Mouse (Mus musculus) naive thymus-derived CD4-positive, alpha-beta T cell, adult 2 months (primary cell): ENCODE measurements around the gene Spsb3.

ENCODE experiments used
- DNase-seq: peaks from one replicate; pipeline ENCODE4 v3.0.0-alpha.2; 2011; ENCODE audit warnings: low read depth

Spsb3 gene

DNA sequence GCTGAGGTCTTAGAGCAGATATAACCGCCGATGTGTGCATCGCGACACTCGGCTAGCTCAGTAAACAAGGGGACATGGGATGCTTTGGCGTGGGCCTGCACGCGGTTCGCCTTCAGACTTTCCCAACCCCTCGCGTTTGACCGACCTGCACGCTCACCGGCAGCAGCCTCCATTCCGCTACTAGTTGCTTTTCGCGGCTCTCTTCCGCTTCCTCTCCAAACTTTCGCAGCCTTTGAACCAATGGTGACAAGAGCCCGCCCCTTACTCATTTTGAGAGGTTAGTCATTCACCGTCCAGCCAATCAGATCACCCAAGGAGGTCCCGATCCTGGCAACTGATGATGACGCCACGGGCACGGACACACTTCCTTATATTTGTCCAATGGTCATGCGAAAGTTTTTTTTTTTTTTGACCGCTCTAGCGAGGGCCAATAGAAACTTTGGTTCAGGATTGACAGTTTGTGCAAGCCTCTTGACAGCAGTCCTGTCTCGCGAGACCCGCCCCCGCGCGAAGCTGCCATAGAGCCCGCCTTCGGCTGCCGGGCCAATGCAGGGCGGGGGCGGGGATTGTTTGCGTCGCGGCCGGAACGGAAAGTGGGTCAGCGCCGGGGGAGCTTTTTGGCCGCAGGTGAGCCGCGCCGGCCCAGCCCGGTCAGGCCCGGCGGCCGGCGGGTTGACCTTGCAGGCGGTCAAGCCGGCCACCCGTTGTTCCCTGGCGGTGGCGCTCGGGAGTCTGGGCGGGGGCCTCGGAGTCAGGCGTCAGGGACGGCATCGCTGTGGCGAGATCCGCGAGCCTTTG, at the start of gene Spsb3, which contains the start of gene Nubp2:
TSS of gene Spsb3 (plus strand) at position 510 of the 798 bp plus-strand sequence.
TSS of gene Nubp2 (minus strand) at position 216 of the 798 bp plus-strand sequence.
- DNase-seq: peak; percentile 98

DNA sequence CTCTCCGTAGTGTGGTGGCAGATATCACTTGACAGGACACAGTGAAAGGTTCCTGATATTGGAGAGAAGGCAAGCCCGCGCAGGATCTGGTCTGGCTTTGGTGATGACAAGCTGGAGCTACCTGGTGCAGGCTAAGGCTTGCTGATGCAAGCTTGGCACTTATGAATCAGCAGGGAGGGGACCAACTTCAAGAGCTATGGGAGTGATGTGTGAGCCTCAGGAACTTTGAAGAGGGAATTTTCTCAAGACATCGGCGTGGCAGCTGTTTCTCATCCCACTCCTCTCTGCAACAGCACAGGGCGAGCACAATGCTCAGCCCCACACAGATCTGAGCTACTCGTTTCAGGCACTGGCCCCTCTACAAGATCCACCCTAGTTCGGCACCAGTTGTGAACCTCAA, 46.6 kb upstream of the Spsb3 start, which contains the start of gene Hagh:
TSS of gene Hagh (plus strand) at position 302 of the 400 bp plus-strand sequence.
- DNase-seq: no peak

DNA sequence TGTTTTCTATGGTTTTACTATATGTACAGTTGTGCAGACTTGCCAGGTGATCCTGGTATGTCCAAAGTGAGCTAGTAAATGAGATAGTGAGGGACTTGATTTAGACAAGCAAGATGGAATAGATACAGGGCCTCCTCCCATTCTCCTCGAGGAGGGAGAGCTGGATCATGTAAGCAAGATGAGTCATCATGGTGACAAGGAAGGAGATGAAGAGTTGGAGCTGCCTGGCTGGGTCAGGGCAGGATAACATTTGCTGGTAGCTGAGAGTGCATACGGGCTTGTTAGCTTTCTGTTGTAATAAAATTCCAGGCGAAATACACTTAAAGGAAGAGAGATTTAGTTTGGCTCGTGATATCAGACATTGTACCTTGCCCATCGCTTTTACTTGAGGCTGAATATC, 46.1 kb upstream of the Spsb3 start:
- DNase-seq: no peak

DNA sequence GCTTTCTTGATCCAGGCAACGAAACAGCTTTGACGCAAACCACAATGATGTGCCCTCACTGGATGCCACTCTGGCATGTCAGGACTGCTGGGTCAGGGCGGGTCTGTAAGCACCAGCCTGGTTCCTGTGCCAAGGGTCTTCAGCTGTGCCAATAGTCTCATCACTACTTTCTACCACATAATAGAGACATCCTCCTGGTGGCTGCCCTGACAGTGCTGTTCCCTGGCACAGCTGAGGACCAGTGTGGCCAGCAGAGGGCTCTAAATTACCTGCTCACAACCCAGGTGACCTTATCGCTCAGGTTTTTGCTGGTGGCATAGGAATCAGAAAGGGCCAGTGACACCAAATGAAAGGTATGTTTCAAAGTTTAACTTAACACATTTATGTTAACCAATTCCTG, 45.3 kb upstream of the Spsb3 start:
- DNase-seq: peak; percentile 64

DNA sequence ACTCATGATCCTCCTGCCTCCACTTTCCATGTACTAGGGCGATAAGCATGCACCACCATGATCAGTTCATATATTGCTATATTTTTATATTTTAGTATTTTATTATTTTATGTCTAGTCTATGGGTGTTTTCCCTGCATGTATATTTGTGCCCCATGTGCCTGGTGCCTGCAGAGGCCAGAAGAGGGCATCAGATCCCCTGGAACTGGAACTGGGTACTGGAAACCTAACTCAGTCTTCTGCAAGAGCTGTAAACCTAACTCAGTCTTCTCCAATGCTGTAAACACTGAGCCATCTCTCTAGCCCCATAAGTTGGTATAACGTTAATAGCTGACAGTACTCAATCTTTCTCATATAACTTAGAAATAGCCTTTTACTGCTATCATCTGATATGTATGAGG, 43.8 kb upstream of the Spsb3 start:
- no peak for DNase-seq

DNA sequence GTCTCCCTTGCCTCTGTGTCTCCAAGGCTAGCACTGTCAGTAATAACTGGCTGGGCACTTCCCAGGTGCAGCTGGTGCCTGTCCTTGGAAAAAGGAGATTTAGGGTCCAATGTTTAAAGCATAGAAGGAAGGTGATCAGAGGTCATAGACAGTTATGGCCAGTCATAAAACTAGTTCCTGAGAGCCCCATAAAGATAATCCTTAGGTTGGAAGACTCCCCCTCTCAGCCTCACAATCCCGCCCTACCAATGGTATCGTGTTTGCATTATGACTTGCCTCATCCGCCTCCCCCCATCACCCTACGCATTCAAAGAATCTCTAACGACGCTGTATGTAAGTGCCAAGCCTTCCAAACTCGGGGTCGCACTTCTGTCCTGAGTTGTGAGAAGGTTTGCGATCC, 41.9 kb upstream of the Spsb3 start:
- DNase-seq: no peak

DNA sequence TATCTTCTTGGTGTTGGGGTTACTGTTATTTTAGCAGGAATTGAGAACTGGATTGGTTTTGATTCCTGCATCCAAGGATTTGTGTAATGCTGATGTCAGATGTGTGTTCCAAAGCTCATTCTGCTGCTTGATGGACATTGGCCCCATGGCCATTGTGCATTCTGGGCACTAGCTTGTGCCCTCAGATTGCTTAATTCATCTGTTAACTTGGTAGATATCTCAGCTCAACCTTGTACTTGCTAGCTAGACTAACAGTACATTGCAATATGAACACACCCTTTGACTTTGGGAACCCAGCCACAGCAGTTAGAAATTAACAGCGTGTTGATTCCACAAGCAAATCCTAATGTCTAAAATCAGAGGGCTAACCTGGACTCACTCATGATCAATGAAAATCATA, 39.1 kb upstream of the Spsb3 start:
- DNase-seq: no peak

DNA sequence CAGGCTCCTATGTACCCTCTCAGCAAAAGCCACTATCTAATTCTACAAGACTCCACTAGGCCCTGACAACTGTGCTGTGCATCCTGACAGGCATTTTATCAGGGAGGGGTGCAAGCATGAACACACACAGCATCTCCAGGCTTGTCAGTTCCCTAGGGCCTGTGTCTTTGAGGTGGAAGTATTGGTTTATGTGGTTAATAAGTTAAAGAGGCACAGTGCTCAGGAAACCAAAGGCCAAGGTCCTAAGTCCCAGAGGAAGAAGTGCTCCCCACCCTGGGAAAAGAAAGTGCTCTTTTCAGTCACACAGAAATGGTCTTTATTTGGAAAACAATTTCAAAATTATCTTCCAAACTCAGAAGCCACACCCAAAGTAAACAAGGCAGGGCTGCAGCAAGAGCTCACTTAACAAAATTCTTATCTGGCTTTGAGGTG, 37.8 kb upstream of the Spsb3 start:
- no peak for DNase-seq

DNA sequence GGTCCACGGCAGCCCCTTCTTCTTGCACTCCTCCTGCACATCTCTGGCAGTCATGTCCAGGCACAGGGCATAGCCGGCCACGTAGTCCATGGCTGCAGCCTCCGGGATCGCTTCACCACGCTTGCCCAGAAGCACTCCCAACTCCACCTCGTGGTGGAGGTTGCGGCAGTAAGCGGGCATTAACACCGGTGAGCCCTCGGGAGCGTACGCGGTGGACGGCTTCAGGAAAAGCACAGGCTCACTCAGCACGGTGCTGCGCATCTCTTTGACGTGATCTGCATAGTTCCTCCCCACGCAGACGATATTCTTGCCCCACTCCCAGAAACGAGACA, 36.7 kb upstream of the Spsb3 start:
- no peak for DNase-seq

DNA sequence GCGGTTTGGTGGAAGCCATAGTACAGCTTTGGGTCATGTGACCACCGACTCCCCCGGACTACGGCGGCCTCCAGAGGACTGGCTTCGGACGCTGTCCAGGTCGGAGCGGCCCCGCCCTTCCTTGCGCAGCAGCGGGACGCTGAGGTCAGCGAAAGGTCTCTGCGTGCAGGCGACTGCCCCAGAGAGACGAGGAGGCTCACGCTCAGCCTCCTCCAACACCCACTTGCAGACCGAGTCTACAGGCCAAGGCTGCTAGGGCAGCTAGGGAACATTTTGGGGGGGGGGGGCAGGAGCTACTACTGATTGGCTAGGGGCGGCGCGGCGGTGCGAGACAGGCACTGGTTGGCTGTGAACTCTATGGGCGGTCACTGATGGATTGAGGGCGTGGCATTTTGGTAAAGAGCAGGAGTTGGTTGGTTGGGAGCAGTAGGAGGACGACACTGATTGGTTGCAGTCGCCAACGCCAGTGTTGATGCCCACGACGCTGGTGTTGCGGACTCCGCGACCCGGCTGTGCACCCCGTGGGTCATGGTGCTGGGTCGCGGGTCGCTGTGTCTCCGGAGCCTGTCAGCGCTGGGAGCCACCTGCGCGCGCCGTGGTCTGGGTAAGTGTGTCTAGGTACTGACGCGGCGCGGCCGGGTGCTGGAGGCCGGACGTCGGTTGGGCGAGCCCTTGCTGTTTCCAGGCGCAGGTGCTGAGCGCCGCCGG, 36.2 kb upstream of the Spsb3 start, which contains the start of gene Fahd1:
TSS of gene Fahd1 (minus strand) at position 300 of the 708 bp plus-strand sequence.
- peak; percentile 97 for DNase-seq

DNA sequence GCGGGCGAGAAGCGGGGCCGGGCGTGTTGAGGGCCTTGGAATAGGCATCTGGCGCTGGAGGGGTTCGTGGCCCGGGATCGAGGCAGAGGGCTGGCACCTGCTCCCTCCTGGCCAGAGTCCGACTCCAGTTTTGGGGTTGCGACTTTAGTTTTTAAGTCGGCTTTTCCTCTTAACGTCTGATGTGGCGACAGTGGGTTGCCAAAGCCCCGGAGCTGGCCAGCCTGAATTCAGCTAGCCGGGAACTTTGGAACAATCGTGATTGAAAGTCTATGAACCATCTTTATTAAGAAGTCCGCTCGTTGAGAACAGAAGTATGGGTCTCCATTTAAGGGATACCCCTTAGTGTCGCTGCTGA, 35.7 kb upstream of the Spsb3 start:
- DNase-seq: no peak

DNA sequence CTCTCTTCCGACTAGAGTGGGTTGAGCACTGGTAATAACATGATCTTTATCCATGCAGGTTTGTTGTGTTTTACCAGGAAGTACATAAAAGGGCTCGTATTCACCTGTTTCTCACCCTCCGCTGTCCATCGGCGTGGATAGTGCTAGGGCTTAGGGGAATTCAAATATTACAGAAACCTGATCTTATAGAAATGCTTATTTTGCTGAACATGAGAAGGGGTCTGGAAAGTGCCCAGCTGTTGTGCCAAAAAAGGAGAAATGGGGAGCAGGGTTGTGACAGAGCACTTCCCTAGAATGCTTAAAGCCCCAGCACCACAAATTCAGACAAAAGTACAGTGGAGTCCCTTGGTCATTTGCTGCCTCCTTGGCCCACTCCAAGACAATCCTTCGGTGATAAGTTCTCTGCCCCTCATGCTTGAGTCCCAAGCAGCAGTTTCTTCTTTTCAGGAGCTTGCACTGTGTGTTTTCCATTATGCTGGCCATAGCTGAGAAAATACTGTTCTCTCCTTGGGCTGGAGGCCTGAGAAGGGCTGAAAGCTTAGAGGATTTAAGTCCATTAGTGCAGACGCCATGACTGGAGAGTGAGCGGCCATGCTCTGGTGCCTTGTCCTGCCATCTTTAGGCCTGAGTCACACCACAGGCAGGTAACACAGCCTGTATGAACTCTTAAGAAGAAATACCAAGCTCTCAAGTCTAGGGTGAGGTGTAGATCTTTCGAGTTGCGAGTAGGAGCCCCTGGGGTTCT, 34.9 kb upstream of the Spsb3 start:
- peak; percentile 8 for DNase-seq

DNA sequence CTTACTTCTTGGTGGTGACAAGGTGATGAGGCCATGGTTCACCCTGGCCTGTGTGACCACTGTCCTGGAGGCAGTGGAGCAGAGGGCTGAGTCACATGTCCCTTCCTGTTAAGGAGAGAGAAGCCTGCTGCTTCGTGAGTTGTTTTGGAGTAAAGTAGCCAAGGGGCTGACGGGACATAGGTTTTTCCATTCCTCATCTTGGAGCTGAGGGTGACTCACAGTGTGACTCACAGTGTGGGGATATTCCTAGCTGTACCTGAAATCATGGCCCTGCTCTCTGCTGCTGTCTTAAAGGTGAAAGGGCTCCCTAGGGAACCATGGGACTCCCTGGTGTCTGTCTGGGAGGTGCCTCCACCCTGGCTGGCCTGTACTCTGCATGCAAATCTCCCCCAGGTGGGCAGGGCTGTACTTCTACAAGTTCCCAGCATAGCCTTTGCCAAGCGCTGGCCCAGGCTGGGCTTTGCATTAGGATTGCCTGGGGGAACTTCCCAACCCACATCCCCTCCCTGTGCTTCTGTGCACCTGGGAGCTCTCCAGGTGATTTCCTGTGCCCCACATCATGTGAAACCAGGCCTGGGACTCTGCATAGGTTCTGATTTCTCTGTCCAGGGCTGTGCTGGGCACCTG, 30.5 kb upstream of the Spsb3 start:
- DNase-seq: no peak

DNA sequence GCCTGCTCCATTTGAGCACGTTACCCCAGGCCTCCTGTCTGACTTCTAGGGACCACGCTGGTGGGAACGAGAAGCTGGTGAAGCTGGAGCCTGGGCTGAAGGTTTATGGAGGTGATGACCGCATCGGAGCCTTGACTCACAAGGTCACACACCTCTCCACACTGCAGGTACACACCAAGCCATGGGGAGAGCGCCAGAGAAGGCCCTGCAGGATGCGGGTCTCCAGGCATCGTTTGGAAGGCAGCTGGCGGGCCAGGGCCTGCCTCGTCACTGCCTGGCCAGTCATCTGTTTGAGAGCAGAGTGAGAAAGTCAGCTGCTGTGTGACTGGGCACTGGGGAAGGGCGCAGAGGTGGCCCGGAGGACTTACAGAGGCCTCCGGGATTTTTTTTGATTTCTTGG, 29.9 kb upstream of the Spsb3 start:
- no peak for DNase-seq

DNA sequence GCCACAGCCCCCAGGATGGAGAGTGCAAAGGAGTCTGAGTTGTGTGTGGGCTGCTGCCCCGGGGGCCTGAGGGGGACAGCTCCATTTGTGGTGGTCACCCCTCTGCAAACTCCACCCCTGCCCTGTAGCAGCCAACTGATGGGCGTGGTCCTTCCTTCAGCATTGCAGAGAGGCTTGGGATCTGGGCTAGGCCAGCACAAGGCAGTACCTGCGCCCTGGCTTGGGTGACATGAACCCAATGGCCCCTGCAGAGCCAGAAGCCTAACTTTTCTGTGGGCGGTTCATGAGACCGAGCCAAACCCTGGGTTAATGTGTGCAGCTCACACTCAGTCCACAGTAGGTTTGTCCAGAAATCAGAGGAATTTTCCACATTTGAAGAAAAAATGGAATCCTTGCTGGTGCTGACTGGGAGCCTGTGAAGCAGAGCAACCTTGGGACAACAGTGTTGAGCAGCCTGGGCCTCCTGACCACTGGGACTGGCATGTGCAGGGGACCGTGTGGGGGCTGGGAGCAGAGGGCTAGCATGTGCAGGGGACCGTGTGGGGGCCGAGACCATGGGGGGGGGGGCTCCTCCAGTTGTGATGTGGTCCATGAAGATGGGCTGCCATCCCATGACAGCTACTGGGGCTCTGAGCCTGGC, 28.5 kb upstream of the Spsb3 start:
- no peak for DNase-seq

DNA sequence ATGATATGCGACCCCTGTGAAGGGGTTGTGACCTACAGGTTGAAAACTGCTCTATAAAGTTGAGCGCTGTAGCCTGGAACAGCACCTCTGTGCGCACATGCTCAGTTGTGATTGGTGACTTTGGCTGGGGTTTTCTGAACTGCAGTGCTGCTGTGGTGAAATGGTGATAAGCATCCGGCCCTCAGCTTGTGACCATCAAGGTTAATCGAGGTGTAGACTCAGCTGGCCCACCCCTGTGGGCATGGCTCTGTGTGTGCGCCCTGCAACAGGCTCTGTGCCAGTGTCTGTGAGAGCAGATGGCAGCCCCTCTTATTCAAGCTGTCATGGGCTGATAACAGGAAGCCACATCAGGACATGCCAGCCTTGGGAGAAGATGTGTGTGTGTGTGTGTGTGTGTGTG, 27.5 kb upstream of the Spsb3 start:
- no peak for DNase-seq

DNA sequence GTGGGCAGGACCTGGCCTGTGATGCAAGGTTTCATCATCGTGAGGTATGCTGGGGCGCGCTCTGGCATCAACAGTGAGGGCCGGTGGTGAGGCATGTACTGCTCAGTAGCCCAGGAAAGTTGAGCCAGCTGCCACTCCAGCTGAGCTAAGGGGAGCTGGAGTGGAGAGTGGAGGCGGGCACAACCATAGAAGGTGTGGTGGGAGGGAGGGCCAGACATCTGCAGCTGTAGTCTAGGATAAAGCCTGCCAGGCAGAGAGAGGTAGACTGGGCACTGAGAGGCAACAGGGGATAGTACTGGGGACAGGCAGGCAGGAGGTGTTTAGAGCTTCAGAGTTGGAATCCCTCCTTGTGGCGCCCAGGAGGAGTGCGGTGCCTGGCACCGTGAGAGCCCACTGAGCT, 26.4 kb upstream of the Spsb3 start:
- no peak for DNase-seq

DNA sequence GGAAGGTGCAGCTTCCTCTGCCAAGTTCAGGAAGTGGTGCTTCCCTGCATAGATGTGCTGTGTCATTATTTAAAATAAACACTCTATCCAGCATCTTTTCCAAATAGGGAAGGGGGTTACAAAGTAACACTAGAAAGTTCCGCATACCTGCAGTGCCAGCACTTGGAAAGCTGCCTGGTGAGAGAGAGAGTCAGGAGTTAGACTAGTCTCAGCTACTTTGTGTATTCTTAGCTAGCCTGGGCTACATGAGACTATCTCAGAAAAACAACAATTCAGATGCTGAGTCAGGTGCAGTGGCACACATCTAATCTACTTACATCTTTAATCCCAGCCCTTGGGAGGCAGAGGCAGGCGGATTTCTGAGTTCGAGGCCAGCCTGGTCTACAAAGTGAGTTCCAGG, 24.7 kb upstream of the Spsb3 start:
- DNase-seq: no peak

DNA sequence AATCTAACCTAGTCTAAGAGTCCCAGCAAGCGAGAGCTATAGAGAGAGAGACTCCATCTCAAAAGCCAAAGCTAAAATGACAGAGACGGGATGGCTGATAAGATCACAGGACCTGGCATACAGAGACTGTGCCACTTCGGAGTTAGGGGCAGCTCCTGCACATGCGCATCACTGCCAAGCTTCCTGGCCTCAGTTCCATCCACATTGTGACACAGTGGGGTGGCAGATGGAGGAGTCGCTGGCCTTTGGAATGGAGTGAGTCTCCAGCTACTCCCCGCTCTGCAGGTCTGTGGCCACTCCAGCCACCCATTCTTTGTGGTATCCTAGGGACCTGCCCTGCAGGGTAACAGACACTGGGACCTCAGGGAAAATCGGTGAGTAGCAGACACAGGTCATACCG, 20.7 kb upstream of the Spsb3 start, which contains the start of gene Igfals:
TSS of gene Igfals (plus strand) at position 222 of the 400 bp plus-strand sequence.
- DNase-seq: no peak

DNA sequence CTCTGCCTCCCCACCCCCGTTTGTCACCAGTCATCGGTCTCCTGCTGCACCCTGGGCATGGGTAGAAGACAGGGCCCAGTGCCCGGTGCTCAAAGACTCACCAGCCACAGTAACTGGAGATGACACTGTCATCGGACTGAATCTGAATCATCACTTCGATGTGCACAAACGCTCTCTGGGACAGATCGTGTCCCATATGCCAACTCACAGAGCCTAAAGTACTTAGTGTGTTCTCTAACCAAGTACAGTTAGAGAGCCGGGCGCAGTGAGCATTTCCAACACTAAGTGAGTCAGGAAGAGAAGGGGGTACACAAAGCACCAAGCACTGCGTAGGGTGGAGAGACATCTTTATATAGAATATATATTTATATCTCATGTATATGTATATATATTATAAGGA, 18.5 kb upstream of the Spsb3 start:
- DNase-seq: no peak

DNA sequence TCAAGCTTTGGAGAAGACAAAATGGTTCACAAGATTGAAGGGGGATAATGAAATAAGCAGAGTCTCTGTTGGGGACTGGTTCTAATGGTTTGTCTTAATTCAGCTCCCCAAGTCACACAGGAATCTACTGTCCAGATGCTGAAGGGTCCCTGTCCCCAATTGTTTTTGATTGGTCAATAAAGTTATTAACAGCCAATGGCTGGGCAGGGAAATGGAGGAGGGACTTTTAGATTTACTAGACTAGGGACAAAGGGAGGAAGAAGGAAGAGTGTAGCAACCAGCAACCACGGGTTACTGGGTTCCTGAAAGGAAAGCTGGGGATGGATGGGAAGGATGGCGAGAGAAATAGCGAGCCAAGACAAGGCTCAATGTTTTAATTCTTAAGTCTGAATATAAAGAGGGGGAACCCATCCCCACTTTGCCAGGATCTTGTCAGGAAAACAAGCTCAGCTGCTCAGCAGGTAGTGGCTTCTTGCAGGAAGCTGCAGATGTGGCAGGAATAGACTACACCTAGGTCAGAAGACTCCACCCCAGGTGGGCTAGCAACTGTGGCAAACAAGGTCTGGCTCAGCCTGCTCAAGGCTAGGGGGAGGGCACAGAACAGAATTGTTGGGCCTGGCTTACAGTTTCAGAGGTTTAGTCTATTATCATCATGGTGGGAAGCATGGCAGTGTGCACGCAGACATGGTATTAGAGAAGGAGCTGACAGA, 12.6 kb upstream of the Spsb3 start:
- DNase-seq: no peak
